Mouse (Mus musculus): ENCODE results near the gene Htra1.

DNA sequence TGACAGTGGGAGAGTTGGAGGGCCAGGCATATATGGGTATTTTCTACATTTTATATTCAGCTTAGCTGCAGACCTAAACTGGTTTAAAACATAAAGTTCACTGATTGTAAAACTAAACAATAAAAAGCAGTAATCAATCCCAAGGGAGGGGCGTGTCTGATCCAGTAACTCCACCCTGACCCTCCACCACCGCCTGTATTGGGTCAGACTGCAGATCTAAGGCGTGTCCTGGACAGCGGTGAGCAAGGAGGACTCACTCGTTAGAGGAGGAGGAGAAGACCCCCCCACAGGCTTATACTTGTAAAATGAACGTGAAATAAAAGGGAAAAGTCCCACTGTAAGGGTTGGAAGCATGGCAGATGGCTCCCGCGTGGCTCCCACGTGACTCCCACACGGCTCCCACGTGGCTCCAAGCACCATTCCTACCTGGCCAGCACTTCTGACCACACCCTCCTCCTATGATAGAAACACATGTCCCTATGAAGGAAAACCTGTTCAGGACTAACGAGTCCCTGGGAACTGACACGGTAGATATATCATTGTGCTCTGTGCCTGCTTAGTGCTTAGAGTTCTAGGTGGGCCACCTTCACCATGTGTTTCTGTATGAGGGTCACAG lies 55.4 kb downstream of the Htra1 start:
- TF ChIP-seq POLR2A (IDR thresholded peaks at IDR 0.05; ENCODE audit: borderline replicate concordance, control insufficient read depth, low read depth, low read length), result no peak
- TF ChIP-seq CTCF (IDR thresholded peaks at IDR 0.05; ENCODE audit: control insufficient read depth, insufficient read depth, low read length), result no peak

All from bone marrow, adult 2 months (tissue).